8 mouse cellular contexts compared by ENCODE assay signal in genomic region chr14:29980447-29981205, GRCm38 (mm10). TPM values are rescaled to one million over a fixed set of nuclear protein-coding genes. Genes with fewer than 3 reads are reported as not detected.
DNase-seq lines count a peak whose midpoint lies in the region; TF ChIP-seq lines count a peak whose summit lies in the region.

No protein-coding gene starts in this region.

- no peaks in the 10 kb centered on the region; the same call in 1 of the 2 replicates for H3K9me3 ChIP-seq in ES-E14 (ENCODE audit: control insufficient read depth, insufficient read depth, low read depth, low read length)
- H3K9me3 ChIP-seq in heart, embryonic 10.5 days: no peaks in the 10 kb centered on the region

- H3K4me3 ChIP-seq in ES-E14 (ENCODE audit: insufficient read depth in 1 of 2, low read depth in 1 of 2, low read length in 2 of 2, poor library complexity in 1 of 2, severe bottlenecking in 1 of 2): no peak overlapping the region
- H3K4me3 ChIP-seq in cortical plate, adult 2 months (ENCODE audit: insufficient read depth, low read length): no peak overlapping the region
- H3K4me3 ChIP-seq in heart, embryonic 10.5 days: no peak overlapping the region

- TF ChIP-seq POLR2A in cortical plate, adult 2 months (IDR thresholded peaks at IDR 0.05; ENCODE audit: extremely low read depth, insufficient read depth, low read length): no peak

- WGBS in heart, embryonic 10.5 days: 92% methylated on average over 10 of the region's 10 CpGs

- no peaks in the 10 kb centered on the region for H3K27me3 ChIP-seq in heart, embryonic 10.5 days (ENCODE audit: insufficient read depth, poor library complexity, severe bottlenecking)

- TF ChIP-seq CTCF in cortical plate, adult 2 months (IDR thresholded peaks at IDR 0.05; ENCODE audit: extremely low read depth, insufficient read depth, low read length): peak; percentile 32; the same call in 1 of the 2 replicates

- H3K4me1 ChIP-seq in ES-E14 (ENCODE audit: control insufficient read depth in 2 of 2, insufficient read depth in 2 of 2, low read length in 2 of 2, poor library complexity in 1 of 2): no peaks in the 10 kb centered on the region
- H3K4me1 ChIP-seq in cortical plate, adult 2 months (ENCODE audit: control insufficient read depth, insufficient read depth, low read length): no peaks in the 10 kb centered on the region; the same call in 1 of the 2 replicates
- peaks cover 10% of the 10 kb centered on the region for H3K4me1 ChIP-seq in heart, embryonic 10.5 days

- peak; percentile 26 for DNase-seq in left cerebral cortex, postnatal 4 days
- DNase-seq in left cerebral cortex, adult 11 months (ENCODE audit: low spot score): no peak
- peak; percentile 46 for DNase-seq in ES-E14 (ENCODE audit: low read depth, low spot score)
- peak; percentile 77 for DNase-seq in naive thymus-derived CD4-positive, alpha-beta T cell, adult 2 months (ENCODE audit: low read depth)
- no peak for DNase-seq in yolk sac, embryonic 10.5 days (ENCODE audit: low spot score)
- DNase-seq in heart, embryonic 10.5 days (ENCODE audit: low spot score): no peak
- DNase-seq in ovary, adult 18-20 months (ENCODE audit: low spot score): no peak

- H3K36me3 ChIP-seq in ES-E14 (ENCODE audit: control insufficient read depth, insufficient read depth, low read length, poor library complexity, severe bottlenecking): peaks cover 34% of the 10 kb centered on the region
- H3K36me3 ChIP-seq in heart, embryonic 10.5 days: peaks cover 74% of the 10 kb centered on the region

- intact Hi-C loops in left cerebral cortex, postnatal 4 days (cut with DNase I): loop anchor here (10.0 kb wide), 1 partner anchor 504 kb away; no protein-coding TSS in a partner anchor

- H3K27ac ChIP-seq in ES-E14 (ENCODE audit: insufficient read depth, low read depth, low read length, poor library complexity, severe bottlenecking): no peak overlapping the region
- H3K27ac ChIP-seq in cortical plate, adult 2 months (ENCODE audit: insufficient read depth, low read length): no peak overlapping the region
- no peak overlapping the region for H3K27ac ChIP-seq in heart, embryonic 10.5 days

- no peak overlapping the region for H3K9ac ChIP-seq in ES-E14 (ENCODE audit: insufficient read depth, low read depth, low read length, poor library complexity, severe bottlenecking)

- in situ Hi-C loops in ES-E14 (cut with MboI; ENCODE audit: low sequenced_read_pairs in 2 of 2, unreplicated experiment in 2 of 2): no loop called here

TF ChIP-seq in ES-E14, 5 proteins besides CTCF, POLR2A, EP300 and RAD21:
- TF ChIP-seq ZNF384 (IDR thresholded peaks at IDR 0.05; ENCODE audit: low read depth, low read length): no peak
- TF ChIP-seq HCFC1 (IDR thresholded peaks at IDR 0.05; ENCODE audit: borderline replicate concordance, insufficient read depth, low read length): no peak
- TF ChIP-seq MAFK (IDR thresholded peaks at IDR 0.05; ENCODE audit: insufficient read depth, low read depth, low read length): no peak
- TF ChIP-seq CHD2 (IDR thresholded peaks at IDR 0.05; ENCODE audit: low read depth, low read length): no peak
- no peak for TF ChIP-seq ZC3H11A (IDR thresholded peaks at IDR 0.05; ENCODE audit: borderline replicate concordance, low read depth, low read length)

RNA-seq across cellular contexts. Expression of gene Actr8, which starts 2.5 kb away (rescaled TPM):
- total RNA-seq in left cerebral cortex, postnatal 4 days (2021): 10 to 100 TPM; 65.9 to 70.9 TPM
- total RNA-seq in ES-E14 (2012; rRNA removed): 53.1 and 54.3 TPM in 2 replicates
- polyA plus RNA-seq in cortical plate, adult 2 months (2012; rRNA removed): 57.6 and 72.9 TPM in 2 replicates
- polyA plus RNA-seq in heart, embryonic 10.5 days (2016; fragmentation: Nextera tagmentation; extraction: Ambion mirVana): 62.4 and 65.1 TPM in 2 replicates

RNA-seq across cellular contexts. Expression of gene Selenok, which starts 12.5 kb away (rescaled TPM):
- 100 to 1,000 TPM; 105 to 123 TPM for total RNA-seq in left cerebral cortex, postnatal 4 days (2021)
- total RNA-seq in ES-E14 (2012; rRNA removed): 90.0 and 100 TPM in 2 replicates
- 184 and 206 TPM in 2 replicates for polyA plus RNA-seq in cortical plate, adult 2 months (2012; rRNA removed)
- 201 and 231 TPM in 2 replicates for polyA plus RNA-seq in heart, embryonic 10.5 days (2016; fragmentation: Nextera tagmentation; extraction: Ambion mirVana)

RNA-seq across cellular contexts. Expression of gene Il17rb, which starts 28.1 kb away (rescaled TPM):
- total RNA-seq in left cerebral cortex, postnatal 4 days (2021): 1 to 10 TPM; 1.2 to 2.4 TPM
- total RNA-seq in ES-E14 (2012; rRNA removed): 0.62 and 0.69 TPM in 2 replicates
- polyA plus RNA-seq in cortical plate, adult 2 months (2012; rRNA removed): 1.7 and 1.8 TPM in 2 replicates
- polyA plus RNA-seq in heart, embryonic 10.5 days (2016; fragmentation: Nextera tagmentation; extraction: Ambion mirVana): 0.32 and 0.69 TPM in 2 replicates

RNA-seq across cellular contexts. Expression of gene Chdh, which starts 28.2 kb away (rescaled TPM):
- total RNA-seq in left cerebral cortex, postnatal 4 days (2021): 1 to 10 TPM in 1 of 2 experiments, under 1 TPM in 1; 0.94 to 1.2 TPM
- 0.11 and 0.36 TPM in 2 replicates for total RNA-seq in ES-E14 (2012; rRNA removed)
- polyA plus RNA-seq in cortical plate, adult 2 months (2012; rRNA removed): 2.2 and 2.3 TPM in 2 replicates
- 0.30 and 0.34 TPM in 2 replicates for polyA plus RNA-seq in heart, embryonic 10.5 days (2016; fragmentation: Nextera tagmentation; extraction: Ambion mirVana)

Comparison
In these comparisons a context has a peak if more than half of its experiments do, and no peak if none do; other contexts are left out.
1. DNase-seq: peak in left cerebral cortex, postnatal 4 days (single experiment), ES-E14 (single experiment) and naive thymus-derived CD4-positive, alpha-beta T cell, adult 2 months (single experiment); none in left cerebral cortex, adult 11 months (single experiment), yolk sac, embryonic 10.5 days (single experiment), heart, embryonic 10.5 days (single experiment) and ovary, adult 18-20 months (single experiment).